Mouse (Mus musculus): ENCODE data around the gene Rbm18.

GRCm38 (mm10) chr2:36081446-36081845 is 55.1 kb downstream of the Rbm18 start:
- TF ChIP-seq CTCF (IDR thresholded peaks at IDR 0.05; ENCODE audit: low read depth, low read length) (no peak), POLR2A (IDR thresholded peaks at IDR 0.05; ENCODE audit: borderline replicate concordance, low read depth, low read length) (no peak)

Measured in bone marrow macrophage, adult 2 months (primary cell).